Mouse (Mus musculus): ENCODE measurements at regions not wholly inside any gene's neighbourhood (a gene's known extent, or its start where the extent isn't known, plus 50 kb on each side); places are given as distances from the start of the nearest gene placed in this dataset.

DNA sequence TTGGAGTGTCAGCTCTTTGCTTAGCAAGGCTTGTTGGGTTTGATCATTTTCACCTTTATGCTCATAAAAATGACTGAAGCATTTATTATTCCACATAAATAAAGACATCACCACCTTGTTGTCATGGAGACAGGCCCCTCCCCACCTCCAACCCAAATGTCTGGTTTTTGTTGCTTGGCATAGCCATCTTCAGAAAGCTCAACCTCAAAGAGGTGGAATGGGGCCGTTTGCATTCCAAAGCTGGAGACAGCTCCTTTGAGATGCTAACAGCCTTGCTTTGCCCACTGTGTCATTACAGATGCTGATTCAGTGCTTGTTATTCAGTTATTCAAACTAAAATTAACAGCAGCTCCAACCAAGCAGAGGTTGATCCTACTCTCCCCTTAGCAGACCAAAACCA is 51.9 kb upstream of the Lgalsl start:
- DNase-seq (ENCODE audit: low spot score) = no peak

DNA sequence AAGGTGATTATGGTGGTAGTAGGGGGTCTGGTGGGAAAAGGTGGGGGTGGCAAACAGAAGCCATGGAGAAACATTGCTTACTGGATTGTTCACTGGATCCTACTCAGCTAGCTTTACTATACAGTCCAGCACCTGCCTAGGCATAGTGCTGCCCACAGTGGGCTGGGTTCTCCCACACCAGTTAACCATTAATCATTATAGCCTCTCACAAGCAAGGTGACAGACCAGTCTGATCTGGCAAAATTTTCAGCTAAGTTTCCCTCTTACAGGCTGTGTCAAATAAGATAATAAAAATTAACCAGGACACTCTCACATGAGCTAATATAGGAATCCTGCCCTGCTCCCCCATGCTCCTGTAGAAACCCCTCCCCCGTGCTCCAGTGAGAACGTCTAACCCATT is 53.1 kb upstream of the Lgalsl start:
- DNase-seq (ENCODE audit: low spot score) = no peak

- DNase-seq (ENCODE audit: low spot score) = no peak
Observed at GRCm38 (mm10) chr11:20887044-20887443, 56.2 kb upstream of the Lgalsl start.

DNA sequence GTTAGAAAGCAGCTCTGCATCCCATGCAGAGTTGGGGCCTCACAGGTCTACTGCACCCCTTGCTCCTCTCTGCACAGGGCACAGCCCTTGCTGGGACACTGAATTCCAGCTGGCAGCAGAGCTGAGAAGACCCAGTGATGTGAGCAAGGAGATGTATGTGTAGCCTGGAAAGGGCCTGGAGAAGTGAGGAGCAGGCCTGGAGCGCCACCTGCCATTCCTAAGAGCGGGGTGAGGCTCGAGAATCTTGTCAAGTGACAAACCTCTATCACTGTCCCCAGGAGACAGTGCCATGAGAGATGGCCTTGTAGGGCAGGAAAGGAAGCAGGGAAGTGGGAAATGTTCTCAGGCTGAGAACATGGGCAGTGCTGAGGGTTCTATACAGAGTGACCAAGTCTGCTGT is 59.6 kb upstream of the Lgalsl start:
- no peak for DNase-seq (ENCODE audit: low spot score)

- DNase-seq (ENCODE audit: low spot score) = no peak
Observed at GRCm38 (mm10) chr11:20891711-20892110, 60.9 kb upstream of the Lgalsl start.

- DNase-seq (ENCODE audit: low spot score) = peak; percentile 10
Observed at GRCm38 (mm10) chr11:20896277-20897123, 65.6 kb upstream of the Lgalsl start.

GRCm38 (mm10) chr11:20897468-20897867 is 66.6 kb upstream of the Lgalsl start:
- DNase-seq (ENCODE audit: low spot score) = no peak

DNA sequence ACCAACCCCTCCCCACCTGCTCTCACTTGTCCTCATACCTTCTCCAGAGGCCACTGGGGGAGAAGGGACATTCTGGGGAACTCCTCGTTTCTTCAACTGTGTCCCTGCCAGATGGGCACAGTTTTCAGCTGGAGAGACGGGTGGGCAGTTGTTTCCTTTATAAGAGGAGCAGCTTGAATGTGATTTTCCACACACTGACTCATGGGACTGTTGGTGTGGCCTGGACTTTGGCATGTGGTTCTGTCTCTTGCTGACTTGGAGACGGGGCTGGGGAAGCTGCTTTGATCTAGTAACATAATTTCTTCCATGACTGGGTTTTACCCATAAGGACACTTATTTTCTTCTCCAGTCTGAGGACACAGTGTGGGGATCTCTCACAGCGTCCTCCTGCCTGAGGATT is 67.7 kb upstream of the Lgalsl start:
- no peak for DNase-seq (ENCODE audit: low spot score)

DNA sequence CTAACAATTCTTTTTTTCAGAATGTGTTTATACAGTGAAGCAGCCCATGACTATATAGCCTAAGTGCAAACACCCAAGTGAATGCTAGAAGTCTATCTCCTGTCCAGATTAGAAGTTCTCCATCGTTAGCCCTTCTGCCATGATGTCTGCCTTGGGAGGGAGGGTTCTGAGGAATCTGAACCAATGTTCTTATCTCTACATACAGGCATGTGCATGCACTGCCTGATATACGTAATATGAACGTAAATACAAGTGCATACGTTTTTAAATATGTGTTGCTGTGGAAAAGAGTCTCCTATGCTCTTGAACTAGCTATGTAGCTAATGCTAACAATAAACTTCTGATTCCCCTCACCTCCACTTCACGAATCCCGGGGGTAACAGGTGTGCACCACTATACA is 68.9 kb upstream of the Lgalsl start:
- DNase-seq (ENCODE audit: low spot score) = no peak

- no peak for DNase-seq (ENCODE audit: low spot score)
Observed at GRCm38 (mm10) chr11:20902001-20902400, 71.1 kb upstream of the Lgalsl start.

DNA sequence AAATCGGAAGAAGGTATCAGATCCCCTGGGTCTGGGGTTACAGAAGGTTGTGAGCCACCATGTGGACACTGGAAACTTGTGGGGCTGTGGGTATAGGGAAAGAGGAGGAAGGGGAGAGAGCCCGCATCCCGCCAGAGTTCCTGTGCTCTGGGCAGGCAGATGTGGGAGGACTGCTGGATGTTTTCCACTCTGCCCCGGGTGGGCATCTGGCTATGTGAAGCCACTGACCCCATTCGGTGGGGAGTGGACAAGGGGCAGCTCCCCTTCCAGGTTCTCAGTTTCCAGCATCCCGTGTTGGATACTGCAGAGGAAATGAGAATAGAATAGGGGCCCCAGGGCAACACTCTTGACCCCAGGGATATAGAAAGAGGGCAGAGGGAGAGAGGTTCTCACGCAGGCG is 72.1 kb upstream of the Lgalsl start:
- DNase-seq (ENCODE audit: low spot score) = no peak

GRCm38 (mm10) chr11:20907996-20908395 is 77.1 kb upstream of the Lgalsl start:
- DNase-seq (ENCODE audit: low spot score) = no peak

GRCm38 (mm10) chr11:20908471-20908870 is 77.6 kb upstream of the Lgalsl start:
- DNase-seq (ENCODE audit: low spot score) = no peak

GRCm38 (mm10) chr11:20913042-20913441 is 82.2 kb upstream of the Lgalsl start:
- no peak for DNase-seq (ENCODE audit: low spot score)

GRCm38 (mm10) chr11:20913598-20914296 is 82.9 kb upstream of the Lgalsl start:
- DNase-seq (ENCODE audit: low spot score) = peak; percentile 88

DNA sequence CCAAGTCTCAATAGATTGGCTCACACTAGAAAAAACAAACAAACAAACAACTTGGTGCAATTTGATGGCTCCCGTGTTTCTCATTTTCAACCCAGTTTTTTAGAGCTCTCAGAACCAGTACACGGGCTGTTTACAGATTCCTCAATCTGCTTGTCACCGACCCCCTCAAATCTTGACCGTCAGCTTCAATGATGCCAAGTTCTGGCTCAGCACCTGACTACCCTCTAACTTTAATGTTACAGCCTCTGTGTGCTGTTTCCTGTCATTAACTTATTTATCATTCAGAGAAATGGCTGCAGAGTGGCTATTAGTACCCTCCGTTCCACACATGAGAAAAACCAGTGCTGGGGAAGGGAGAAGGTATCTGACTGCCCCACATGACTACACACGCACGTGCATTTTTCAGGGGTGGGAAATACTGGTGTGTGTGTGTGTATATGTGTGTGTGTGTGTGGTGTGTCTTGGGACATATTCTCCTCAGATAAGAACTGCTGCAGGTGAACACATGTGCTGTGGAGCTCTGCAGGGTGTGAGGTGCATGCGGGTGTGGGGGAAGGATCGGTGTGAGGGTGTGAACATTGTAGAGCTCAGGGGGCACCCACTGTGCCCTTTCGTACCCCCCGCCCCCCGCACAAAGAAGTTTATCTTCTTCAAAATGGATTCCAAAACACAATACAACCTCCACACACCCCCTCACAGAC is 83.6 kb upstream of the Lgalsl start:
- DNase-seq (ENCODE audit: low spot score) = no peak

- peak; percentile 14 for DNase-seq (ENCODE audit: low spot score)
Observed at GRCm38 (mm10) chr11:20915182-20915602, 84.3 kb upstream of the Lgalsl start.

GRCm38 (mm10) chr11:20915687-20916432 is 85.0 kb upstream of the Lgalsl start:
- DNase-seq (ENCODE audit: low spot score) = no peak

GRCm38 (mm10) chr11:20916473-20916911 is 85.6 kb upstream of the Lgalsl start:
- DNase-seq (ENCODE audit: low spot score) = no peak

DNA sequence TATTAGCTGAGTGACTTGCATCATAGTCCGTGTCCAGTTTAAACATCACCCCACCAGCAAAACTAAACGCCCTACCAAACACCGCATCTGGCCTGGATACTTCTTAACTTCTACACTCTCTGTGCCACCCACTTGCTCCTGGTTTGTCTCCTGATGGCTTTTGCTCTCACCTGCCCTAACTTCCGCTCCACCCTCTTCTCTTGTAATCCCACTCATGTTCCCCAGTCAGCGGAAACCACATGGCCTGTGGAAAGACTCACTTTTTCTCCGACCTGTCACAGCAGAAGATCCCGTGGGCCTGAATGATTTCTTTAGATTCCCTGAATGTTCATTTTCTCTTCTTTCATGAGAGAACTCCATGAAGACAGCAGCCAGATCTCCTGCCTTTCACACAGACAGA is 86.1 kb upstream of the Lgalsl start:
- DNase-seq (ENCODE audit: low spot score) = no peak

DNA sequence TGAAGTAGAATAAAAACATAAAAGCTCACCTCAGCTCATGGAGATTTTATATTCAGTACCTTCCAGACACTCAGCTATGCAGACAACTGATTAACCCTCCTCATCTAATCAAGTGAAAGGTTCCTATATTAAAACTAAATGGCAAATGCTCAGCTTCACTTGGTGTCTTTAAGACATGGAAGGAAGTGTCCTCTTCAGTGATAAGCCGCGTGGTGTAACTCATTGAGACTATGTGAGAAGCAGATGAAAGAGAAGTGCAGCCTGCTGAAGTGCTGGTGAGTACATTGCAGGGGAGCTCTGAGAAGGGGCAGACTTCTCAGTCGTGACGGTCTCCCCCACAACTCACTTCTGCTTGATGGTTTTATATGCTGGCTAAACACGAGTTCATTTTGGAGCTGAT is 86.6 kb upstream of the Lgalsl start:
- peak; percentile 32 for DNase-seq (ENCODE audit: low spot score)

Measured in thymus, postnatal 0 days (tissue).